Mouse (Mus musculus) forebrain, embryonic 15.5 days (tissue): ENCODE data around the gene Lbhd1. TPM values are rescaled to one million over a fixed set of nuclear protein-coding genes. Genes with fewer than 3 reads are reported as not detected.
"Not testable (repeated sequence)": the region's sequence is repeated elsewhere in the genome, so short reads cannot be mapped to it uniquely, and the experiment has no call there.

Source experiments
- ATAC-seq: fragments of 200-750 bp; cut with Nextera tagmentation; replicated peaks from 2 replicates; pipeline ENCODE4 v1.8.0; 2017; ENCODE audit warnings: mild to moderate bottlenecking, moderate TSS enrichment, moderate library complexity
- H3K27ac ChIP-seq: fragments of 300-500 bp; sonication (generic); replicated peaks from 2 replicates; pipeline ENCODE4 v1.5.1; 2015; ENCODE audit warnings: mild to moderate bottlenecking, inconsistent platforms
- H3K27me3 ChIP-seq: fragments of 300-500 bp; sonication (generic); 2 replicates; pipeline ENCODE4 v1.6.1; 2015; ENCODE audit warnings: inconsistent platforms
- H3K36me3 ChIP-seq: fragments of 300-500 bp; sonication (generic); 2 replicates; pipeline ENCODE4 v1.6.1; 2015; ENCODE audit warnings: mild to moderate bottlenecking, inconsistent platforms
- H3K4me1 ChIP-seq: fragments of 300-500 bp; sonication (generic); 2 replicates; pipeline ENCODE4 v1.6.1; 2015; ENCODE audit warnings: inconsistent platforms
- H3K4me2 ChIP-seq: fragments of 300-500 bp; sonication (generic); replicated peaks from 2 replicates; pipeline ENCODE4 v1.6.1; 2015; ENCODE audit warnings: mild to moderate bottlenecking, inconsistent platforms
- H3K4me3 ChIP-seq: fragments of 300-500 bp; sonication (generic); 2 replicates; pipeline ENCODE4 v1.5.1; 2015; ENCODE audit warnings: mild to moderate bottlenecking, inconsistent platforms
- H3K9ac ChIP-seq: fragments of 300-500 bp; sonication (generic); replicated peaks from 2 replicates; pipeline ENCODE4 v1.6.1; 2015; ENCODE audit warnings: mild to moderate bottlenecking, inconsistent platforms
- H3K9me3 ChIP-seq: fragments of 300-500 bp; sonication (generic); 2 replicates; pipeline ENCODE4 v1.6.1; 2016; ENCODE audit warnings: inconsistent platforms
- WGBS: fragments of 180-500 bp; shearing (Covaris S2); methylation state at CpG from one replicate; pipeline ENCODE4 v1.1.7; 2015; ENCODE audit warnings: mixed read lengths; 5-methylcytosine and 5-hydroxymethylcytosine counted together
- polyA plus RNA-seq: library from polyadenylated mRNA; unstranded; fragments of >200 nt; fragmentation: Nextera tagmentation; extraction: Ambion mirVana; gene quantifications from 2 replicates; pipeline ENCODE4 v1.2.1, GENCODE M21; 2015

Gene Lbhd1
- polyA plus RNA-seq, 1 experiment from 2014 or later = 59.1 TPM

DNA sequence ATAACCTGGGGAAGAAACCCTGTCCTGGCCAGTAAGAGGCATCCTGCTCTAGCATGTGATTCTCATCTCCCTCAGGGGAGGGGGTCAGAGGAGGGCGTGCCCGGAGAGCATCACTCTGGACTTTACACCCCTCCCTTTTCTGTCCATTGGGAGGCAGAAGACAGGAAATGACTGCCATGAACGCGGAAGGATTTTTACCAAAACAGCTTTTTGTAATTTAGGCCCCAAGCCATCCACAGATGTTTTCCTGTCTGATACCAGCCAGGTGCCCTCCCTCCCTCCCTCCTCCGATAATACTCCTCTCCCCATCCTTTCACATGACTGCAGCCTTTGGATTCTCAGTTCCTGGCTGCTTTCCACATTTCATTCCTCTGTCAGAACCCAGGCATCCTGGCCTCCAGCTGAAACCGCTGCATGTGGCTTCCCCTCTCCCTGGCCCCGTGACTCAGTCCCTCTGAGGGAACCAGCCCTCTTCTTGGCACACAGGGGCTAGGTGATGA, 33.1 kb upstream of the Lbhd1 start, which contains the start of gene Lrrn4cl:
Lrrn4cl (plus strand) TSS at position 367 of the 500 bp plus-strand sequence.
- no peaks in the 10 kb centered on the region for H3K4me1 ChIP-seq
- no peaks in the 10 kb centered on the region for H3K9me3 ChIP-seq
- H3K27ac ChIP-seq = no peak within 1 kb of the TSS
- no peak within 1 kb of the TSS for H3K9ac ChIP-seq
- H3K4me2 ChIP-seq = no peak within 1 kb of the TSS
- H3K36me3 ChIP-seq = peaks cover 37% of the 10 kb centered on the region
- H3K27me3 ChIP-seq = no peaks in the 10 kb centered on the region
- ATAC-seq = no peak
- H3K4me3 ChIP-seq = no peak within 1 kb of the TSS
- WGBS = 43% methylated on average over 7 of the region's 7 CpGs

DNA sequence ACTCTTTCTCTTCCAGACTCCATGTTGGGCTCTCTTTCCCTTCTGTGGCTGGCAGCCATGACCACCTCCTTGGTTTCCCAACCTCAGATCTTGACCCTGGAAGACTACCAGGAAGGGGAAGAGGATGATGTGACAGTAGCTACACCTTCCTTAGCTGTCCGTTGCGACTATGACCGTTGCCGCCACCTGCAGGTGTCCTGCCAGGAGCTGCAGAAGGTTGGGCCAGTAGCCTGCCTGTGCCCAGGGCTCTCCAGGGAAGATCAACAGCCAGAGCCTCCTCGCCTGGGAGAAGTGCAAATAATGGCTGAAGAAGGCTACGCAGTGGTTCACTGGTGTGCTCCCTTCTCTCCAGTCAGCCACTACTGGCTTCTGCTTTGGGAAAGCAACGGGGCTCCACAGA, 31.9 kb upstream of the Lbhd1 start:
- Histone ChIP-seq H3K4me1 (no peaks in the 10 kb centered on the region), H3K27me3 (no peaks in the 10 kb centered on the region), H3K9me3 (no peaks in the 10 kb centered on the region), H3K27ac (no peak overlapping the region), H3K9ac (no peak overlapping the region), H3K4me3 (no peak overlapping the region), H3K4me2 (no peak overlapping the region), H3K36me3 (peaks cover 25% of the 10 kb centered on the region)
- 45% methylated on average over 7 of the region's 7 CpGs for WGBS
- no peak for ATAC-seq

DNA sequence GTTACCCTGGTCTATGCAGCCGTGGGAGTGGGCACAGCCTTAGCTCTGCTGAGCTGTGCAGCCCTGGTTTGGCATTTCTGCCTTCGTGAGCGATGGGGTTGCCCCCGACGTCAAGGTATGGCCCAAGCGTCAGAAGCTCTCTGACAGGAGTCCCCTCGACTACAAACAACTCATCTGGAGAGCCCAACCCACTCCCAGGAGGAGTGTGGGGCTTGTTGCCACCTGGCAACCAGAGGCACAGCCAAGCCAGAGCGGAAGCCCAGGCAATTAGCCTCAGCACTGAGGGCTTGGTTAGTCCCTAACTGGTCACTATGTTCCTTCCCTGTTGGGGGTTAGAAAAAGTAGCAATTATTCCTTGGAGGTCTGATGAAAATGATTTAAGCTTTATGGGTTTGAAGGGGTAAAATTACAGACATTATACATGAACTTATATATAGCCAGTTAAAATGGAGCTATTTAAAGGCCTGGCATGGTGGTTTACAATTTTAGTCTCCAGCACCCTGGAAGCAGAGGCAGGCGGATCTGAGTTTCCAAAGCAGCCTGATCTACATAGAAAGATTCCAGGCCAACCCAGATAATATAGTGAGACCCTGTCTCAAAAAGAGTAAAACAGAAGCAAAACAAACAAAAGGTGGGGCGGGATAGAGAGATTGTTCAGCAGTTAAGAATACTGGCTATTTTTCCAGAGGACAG, 31.1 kb upstream of the Lbhd1 start:
- 61% methylated on average over 10 of the region's 10 CpGs for WGBS
- Histone ChIP-seq H3K9ac (no peak overlapping the region), H3K27me3 (no peaks in the 10 kb centered on the region), H3K36me3 (peaks cover 18% of the 10 kb centered on the region), H3K4me3 (no peak overlapping the region), H3K4me1 (no peaks in the 10 kb centered on the region), H3K4me2 (no peak overlapping the region), H3K27ac (no peak overlapping the region), H3K9me3 (no peaks in the 10 kb centered on the region)
- no peak for ATAC-seq

DNA sequence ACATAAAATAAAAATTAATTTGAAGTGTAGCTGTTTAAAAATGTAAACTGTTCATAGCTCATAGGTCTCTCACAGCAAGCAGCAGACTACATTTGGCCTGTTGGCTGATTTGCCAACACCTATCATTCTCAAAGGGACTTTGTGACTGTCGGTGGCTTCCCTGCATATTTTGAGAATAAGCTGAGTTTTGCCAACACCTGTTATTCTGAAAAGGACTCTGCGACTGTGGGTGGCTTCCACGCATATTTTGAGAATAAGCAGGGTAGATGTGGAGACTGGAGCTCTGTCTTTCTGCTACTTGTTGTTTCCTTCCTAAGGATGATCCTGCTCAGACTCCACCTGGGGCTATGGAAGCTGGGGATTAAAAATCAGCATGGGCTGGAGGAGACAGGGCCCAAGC, 30.4 kb upstream of the Lbhd1 start:
- no peak for ATAC-seq
- Histone ChIP-seq H3K4me1 (no peaks in the 10 kb centered on the region), H3K4me2 (no peak overlapping the region), H3K36me3 (peaks cover 12% of the 10 kb centered on the region), H3K27me3 (no peaks in the 10 kb centered on the region), H3K4me3 (no peak overlapping the region), H3K9ac (no peak overlapping the region), H3K27ac (no peak overlapping the region), H3K9me3 (no peaks in the 10 kb centered on the region)
- WGBS = 82% methylated on average over 3 of the region's 3 CpGs

DNA sequence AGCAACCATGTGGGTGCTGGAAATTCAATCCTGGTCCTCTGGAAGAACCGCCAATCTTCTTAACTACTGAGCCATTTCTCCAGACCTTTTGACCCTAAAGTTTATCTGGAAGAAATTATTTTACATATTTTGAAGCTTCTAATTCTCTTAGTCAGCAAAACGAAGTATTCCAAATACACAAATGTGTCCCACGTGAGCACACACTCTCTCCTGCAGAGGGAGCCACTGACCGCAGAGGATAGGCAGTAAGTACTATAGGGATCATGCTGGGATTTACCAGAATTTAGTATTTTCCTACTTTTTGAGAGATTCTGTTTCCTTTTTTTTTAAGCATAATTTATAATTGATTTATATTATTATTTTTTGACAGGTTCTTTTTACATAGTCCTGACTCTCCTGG, 25.8 kb upstream of the Lbhd1 start:
- Histone ChIP-seq H3K27ac (no peak overlapping the region), H3K36me3 (no peaks in the 10 kb centered on the region), H3K27me3 (no peaks in the 10 kb centered on the region), H3K4me3 (no peak overlapping the region), H3K9ac (no peak overlapping the region), H3K9me3 (no peaks in the 10 kb centered on the region), H3K4me1 (no peaks in the 10 kb centered on the region), H3K4me2 (no peak overlapping the region)
- no peak for ATAC-seq
- WGBS = 50% methylated on average over 4 of the region's 4 CpGs

DNA sequence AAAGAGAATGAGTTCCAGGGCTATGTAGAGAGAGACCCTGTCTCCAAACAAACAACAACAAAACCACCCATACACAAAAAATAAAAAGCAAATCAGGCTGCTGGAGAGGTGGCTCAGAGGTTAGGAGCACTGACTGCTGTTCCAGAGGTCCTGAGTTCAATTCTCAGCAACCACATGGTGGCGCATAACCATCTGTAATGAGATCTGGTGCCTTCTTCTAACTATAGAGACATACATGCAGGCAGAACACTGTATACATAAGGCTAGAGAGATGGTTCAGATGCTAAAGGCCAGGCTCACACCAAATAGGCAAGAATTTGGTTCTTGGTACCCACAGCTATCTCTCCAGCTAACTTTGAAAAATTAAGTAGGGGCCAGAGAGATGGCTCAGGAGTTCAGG, 24.5 kb upstream of the Lbhd1 start:
- Histone ChIP-seq H3K36me3 (no peaks in the 10 kb centered on the region), H3K9me3 (no peaks in the 10 kb centered on the region), H3K27me3 (no peaks in the 10 kb centered on the region), H3K4me3 (no peak overlapping the region), H3K9ac (no peak overlapping the region), H3K27ac (no peak overlapping the region), H3K4me1 (no peaks in the 10 kb centered on the region), H3K4me2 (no peak overlapping the region)
- no peak for ATAC-seq
- WGBS = 16% methylated on average over 1 of the region's 1 CpGs

DNA sequence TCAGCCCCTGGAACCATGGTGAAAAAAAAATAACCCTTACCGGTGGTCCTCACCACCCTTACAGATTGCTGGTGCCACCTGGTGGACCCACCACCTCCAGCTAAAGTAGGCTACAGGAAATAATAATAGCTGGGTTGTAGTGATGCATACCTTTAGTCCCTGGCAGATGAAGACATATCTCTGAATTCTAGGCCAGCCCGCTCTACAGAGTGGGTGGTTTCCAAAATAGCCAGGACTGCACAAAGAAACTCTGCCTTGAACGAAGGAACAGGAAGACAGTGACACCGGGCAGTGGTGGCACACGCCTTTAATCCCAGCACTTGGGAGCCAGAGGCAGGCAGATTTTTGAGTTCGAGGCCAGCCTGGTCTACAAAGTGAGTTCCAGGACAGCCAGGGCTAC, 19.3 kb upstream of the Lbhd1 start:
- no peak for ATAC-seq
- Histone ChIP-seq H3K9me3 (no peaks in the 10 kb centered on the region), H3K27me3 (no peaks in the 10 kb centered on the region), H3K36me3 (no peaks in the 10 kb centered on the region), H3K9ac (no peak overlapping the region), H3K4me2 (no peak overlapping the region), H3K4me1 (no peaks in the 10 kb centered on the region), H3K27ac (no peak overlapping the region), H3K4me3 (no peak overlapping the region)
- WGBS = 84% methylated on average over 6 of the region's 6 CpGs

DNA sequence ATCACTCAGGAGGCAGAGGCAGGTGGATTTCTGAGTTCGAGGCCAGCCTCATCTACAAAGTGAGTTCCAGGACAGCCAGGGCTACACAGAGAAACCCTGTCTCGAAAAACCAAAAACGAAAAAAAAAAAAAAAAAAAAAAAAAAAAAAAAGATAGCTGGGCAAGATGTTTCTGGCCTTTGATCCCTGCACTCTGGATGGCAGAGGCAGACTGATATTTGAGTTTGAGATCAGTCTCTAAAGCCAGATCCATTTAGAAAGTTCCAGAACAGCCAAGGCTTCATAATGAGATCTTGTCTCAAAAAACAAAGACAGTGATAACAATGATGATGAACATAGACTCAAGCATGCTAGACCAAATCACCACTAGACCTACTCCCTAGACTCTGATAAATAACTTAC, 13.2 kb upstream of the Lbhd1 start:
- Histone ChIP-seq H3K36me3 (peaks cover 22% of the 10 kb centered on the region), H3K4me1 (peaks cover 18% of the 10 kb centered on the region)
- ATAC-seq, H3K27me3 ChIP-seq, H3K9ac ChIP-seq, H3K27ac ChIP-seq, H3K4me3 ChIP-seq, H3K9me3 ChIP-seq, H3K4me2 ChIP-seq: not testable (repeated sequence)
- 71% methylated on average over 3 of the region's 3 CpGs for WGBS

DNA sequence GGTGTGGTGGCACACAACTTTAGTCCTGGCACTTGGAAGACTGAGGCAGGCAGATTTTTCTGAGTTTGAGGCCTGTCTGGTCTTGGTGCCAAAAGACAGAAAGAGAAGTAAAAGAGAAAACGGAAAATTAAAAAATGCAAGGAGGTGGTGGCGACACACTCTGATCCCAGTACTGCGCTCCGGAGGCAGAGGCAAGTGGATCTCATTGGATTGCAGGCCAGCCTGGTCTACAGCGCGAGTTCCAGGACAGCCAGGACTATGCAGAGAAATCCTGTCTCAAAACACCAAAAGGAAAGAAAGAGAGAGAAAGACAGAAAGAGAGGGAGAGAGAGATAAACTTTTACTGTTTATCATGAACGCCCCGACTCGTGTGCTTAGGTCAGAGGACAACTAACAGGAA, 12.7 kb upstream of the Lbhd1 start:
- peak overlapping the region; percentile 61 for H3K27ac ChIP-seq
- no peaks in the 10 kb centered on the region for H3K27me3 ChIP-seq
- peak overlapping the region; percentile 86 for H3K9ac ChIP-seq
- H3K4me1 ChIP-seq = peaks cover 18% of the 10 kb centered on the region
- no peaks in the 10 kb centered on the region for H3K9me3 ChIP-seq
- peak overlapping the region; percentile 70 for H3K4me3 ChIP-seq
- H3K36me3 ChIP-seq = peaks cover 27% of the 10 kb centered on the region
- WGBS = 57% methylated on average over 9 of the region's 9 CpGs
- peak overlapping the region; percentile 91 for H3K4me2 ChIP-seq
- peak; percentile 53 for ATAC-seq

DNA sequence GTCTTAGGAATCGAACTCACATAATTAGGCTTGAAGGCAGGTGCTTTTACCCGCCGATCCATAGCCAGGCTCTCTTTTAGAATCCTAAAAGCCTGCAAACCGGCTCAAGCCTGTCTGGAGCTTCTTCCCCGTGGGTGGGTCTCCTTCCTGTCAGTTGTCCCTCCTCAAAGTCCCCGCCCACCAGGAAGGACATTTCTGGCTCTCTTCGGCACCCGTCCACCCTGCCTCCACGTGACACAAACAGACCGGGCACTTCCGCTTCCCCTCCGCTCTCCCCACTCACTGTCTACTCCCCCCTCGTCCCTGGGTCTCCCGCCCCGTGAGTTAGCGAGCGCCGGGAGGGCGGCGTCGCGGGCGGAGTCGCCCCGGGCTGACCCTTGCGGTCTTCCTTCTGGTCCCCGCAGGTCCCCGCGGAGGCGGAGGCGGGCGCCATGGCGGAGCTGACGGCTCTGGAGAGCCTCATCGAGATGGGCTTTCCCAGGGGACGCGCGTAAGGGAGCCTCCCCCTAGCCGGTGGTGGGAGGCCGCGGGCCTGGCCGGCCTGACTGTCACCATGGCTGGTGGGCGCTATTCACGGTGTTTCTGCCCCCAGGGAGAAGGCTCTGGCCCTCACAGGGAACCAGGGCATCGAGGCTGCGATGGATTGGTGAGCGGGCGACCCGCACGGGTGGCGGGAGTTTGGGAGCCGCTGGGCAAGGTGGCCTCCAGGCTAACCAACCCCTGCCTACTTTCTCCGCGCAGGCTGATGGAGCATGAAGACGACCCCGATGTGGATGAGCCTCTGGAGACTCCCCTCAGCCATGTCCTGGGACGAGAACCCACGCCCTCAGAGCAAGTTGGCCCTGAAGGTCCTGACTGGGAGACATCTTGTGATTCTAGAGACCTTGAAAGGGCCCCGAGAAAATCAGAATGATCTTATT, 12.0 kb upstream of the Lbhd1 start, which contains the start of gene Ubxn1:
Ubxn1 (plus strand) TSS at position 230 of the 920 bp plus-strand sequence.
- peak within 1 kb of the TSS; percentile 91 for H3K4me2 ChIP-seq
- H3K27ac ChIP-seq = peak within 1 kb of the TSS; percentile 66
- ATAC-seq = peak; percentile 97
- peaks cover 32% of the 10 kb centered on the region for H3K36me3 ChIP-seq
- peak within 1 kb of the TSS; percentile 86 for H3K9ac ChIP-seq
- no peaks in the 10 kb centered on the region for H3K27me3 ChIP-seq
- peak within 1 kb of the TSS; percentile 70 for H3K4me3 ChIP-seq
- WGBS = 1% methylated on average over 59 of the region's 59 CpGs
- no peaks in the 10 kb centered on the region for H3K9me3 ChIP-seq
- peaks cover 18% of the 10 kb centered on the region for H3K4me1 ChIP-seq

DNA sequence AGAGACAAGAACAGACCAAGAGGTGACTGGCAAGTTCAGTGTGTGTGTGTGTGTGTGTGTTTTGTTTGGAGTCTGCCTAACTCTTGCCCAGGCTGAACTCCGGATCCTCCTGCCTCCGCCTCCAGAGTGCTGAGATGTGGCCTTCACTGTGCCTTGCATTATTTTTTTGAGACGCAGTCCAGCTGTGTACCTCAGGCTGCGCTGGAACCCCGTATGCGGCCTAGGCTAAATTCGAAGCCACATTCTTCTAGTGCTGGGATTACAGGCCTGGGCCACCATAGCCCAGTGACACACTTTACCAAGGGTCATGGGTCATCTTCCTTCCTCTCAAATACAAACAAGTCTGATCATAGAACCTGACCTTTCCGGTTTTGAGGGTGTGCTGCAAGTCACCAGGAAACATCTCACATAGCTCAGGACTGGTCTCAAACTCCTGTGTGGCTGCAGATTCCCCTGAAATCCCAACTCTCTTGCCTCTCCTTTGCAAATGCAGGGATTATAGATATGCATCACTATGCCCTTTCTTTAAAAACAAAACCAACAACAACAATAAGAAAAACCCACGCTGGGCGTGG, 11.2 kb upstream of the Lbhd1 start:
- no peak for ATAC-seq
- peaks cover 18% of the 10 kb centered on the region for H3K4me1 ChIP-seq
- peak overlapping the region; percentile 91 for H3K4me2 ChIP-seq
- no peaks in the 10 kb centered on the region for H3K9me3 ChIP-seq
- 82% methylated on average over 10 of the region's 10 CpGs for WGBS
- H3K27ac ChIP-seq = no peak overlapping the region
- H3K9ac ChIP-seq = peak overlapping the region; percentile 86
- H3K27me3 ChIP-seq = no peaks in the 10 kb centered on the region
- H3K4me3 ChIP-seq = peak overlapping the region; percentile 70
- H3K36me3 ChIP-seq = peaks cover 38% of the 10 kb centered on the region

DNA sequence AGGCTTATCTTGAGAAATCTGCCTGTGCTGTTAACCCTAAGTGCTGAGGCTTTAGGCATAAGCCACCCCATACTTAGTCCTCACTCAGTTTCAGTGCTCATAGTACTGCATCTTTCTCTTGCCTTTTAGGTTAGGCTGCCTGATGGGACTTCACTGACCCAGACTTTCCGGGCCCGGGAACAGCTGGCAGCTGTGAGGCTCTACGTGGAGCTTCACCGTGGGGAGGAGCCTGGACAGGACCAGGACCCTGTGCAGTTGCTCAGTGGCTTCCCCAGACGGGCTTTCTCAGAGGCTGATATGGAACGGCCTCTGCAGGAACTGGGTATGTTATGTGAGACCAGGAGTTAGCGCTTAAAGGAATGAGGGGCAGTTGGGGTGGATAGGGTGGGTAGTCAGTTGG, 8.5 kb upstream of the Lbhd1 start:
- no peak overlapping the region for H3K4me3 ChIP-seq
- WGBS = 97% methylated on average over 7 of the region's 7 CpGs
- no peak overlapping the region for H3K9ac ChIP-seq
- peaks cover 39% of the 10 kb centered on the region for H3K36me3 ChIP-seq
- ATAC-seq = no peak
- H3K9me3 ChIP-seq = no peaks in the 10 kb centered on the region
- no peaks in the 10 kb centered on the region for H3K27me3 ChIP-seq
- peaks cover 26% of the 10 kb centered on the region for H3K4me1 ChIP-seq
- no peak overlapping the region for H3K4me2 ChIP-seq
- no peak overlapping the region for H3K27ac ChIP-seq
